Mouse (Mus musculus): ENCODE data around the gene Fam174a.

DNA sequence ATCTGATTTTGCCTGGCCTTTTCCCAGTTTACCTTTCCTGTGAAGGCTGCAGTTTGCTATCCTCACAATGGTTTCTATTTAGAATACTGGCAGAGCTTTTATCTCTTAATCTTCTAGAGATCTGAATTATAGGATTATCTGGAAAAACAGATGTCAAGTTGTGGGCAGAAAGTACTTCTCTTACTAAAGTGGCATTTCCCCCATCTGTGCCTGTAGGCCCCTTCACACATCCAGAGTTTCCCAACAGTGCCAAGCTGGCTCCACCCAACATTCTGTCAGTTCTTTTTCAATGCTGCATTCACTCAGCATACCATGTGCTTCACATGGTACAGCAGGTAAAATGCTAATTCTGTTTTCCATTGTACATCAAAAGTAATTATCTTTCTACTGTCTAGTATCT, 28.8 kb downstream of the Fam174a start:
- no peak for TF ChIP-seq CTCF (conservative IDR thresholded peaks at IDR 0.05; ENCODE audit: insufficient read depth, insufficient read length, low read depth, low read length)
- no peak for TF ChIP-seq POLR2A (IDR thresholded peaks at IDR 0.05; ENCODE audit: low read depth, low read length)

All from kidney, adult 2 months (tissue).